Mouse (Mus musculus): ENCODE data around the gene Cnn3. TPM values are rescaled to one million over a fixed set of nuclear protein-coding genes. Genes with fewer than 3 reads are reported as not detected.

The Cnn3 gene
- polyA plus RNA-seq (2015; fragmentation: Nextera tagmentation; extraction: Ambion mirVana): 264 and 310 TPM in 2 replicates

DNA sequence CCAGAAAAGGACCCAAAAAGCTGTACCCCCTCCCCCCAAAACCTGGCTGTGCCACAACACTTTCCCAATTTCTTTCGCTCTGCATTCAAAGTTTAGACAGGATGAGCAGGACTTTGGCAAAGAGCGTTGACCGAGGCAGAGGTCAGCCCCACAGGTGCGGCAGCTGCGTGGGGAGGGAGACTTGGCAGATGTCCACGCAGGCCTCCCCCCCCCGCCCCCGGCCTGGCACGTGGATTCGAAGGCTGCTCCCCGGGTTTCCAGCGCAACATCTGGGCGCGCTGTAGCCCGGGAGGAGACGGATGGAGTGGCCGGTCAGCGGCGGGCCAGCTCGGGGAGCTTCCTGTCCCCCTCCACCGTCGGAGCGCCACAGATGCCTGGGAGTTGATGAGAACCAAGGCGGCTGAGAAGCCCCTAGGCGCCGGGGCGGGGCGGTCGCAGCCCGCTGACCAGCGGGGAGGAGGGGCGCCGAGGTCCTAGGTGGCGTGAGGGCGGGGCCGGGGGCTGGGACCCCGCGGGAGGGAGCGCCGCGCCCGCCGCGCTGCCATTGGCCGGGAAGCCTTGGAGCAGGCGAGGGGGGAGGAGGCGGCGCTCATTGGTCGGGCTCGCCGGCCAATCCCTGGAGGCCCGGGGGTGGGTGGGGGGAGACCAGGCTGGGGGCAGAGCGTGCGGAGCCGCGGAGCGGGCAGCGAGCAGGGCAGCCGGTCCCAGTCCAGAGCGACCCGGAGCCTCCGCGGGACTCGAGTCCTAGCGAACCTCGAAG is at the start of gene Cnn3:
Gene Cnn3, plus strand, starts transcription at position 637 of the 760 bp plus-strand sequence.

Other genes with a start within 250 kb of the Cnn3 start
- gene Tmem56, start 143.4 kb upstream of the Cnn3 start, polyA plus RNA-seq (2015; fragmentation: Nextera tagmentation; extraction: Ambion mirVana): 2.1 and 4.7 TPM in 2 replicates
- 36.9 and 37.9 TPM in 2 replicates for gene Alg14, start 134.7 kb upstream of the Cnn3 start, polyA plus RNA-seq (2015; fragmentation: Nextera tagmentation; extraction: Ambion mirVana)
- 5.7 and 19.5 TPM in 2 replicates for gene Slc44a3, start 105.9 kb downstream of the Cnn3 start, polyA plus RNA-seq (2015; fragmentation: Nextera tagmentation; extraction: Ambion mirVana)
- gene 4930432M17Rik, start 244.3 kb downstream of the Cnn3 start, polyA plus RNA-seq (2015; fragmentation: Nextera tagmentation; extraction: Ambion mirVana): not detected in 2 replicates